Mouse (Mus musculus): ENCODE measurements around the gene Ints11.

DNA sequence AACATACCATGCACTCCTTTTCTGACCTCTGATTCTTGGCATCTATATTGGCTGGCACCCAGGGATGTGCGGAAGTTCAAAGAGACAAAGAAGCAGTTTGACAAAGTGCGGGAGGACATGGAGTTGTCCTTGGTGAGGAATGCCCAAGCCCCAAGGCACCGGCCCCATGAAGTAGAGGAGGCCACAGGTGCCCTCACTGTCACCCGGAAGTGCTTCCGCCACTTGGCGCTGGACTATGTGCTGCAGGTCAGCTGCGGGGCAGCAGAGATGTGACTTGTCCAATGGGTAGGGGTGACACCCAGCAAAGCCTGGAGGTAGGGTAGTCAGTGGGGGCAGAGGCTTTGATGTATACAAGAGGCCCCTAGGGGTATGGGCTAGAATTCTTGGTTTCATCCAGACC is 30.0 kb downstream of the Ints11 start:
- TF ChIP-seq EP300 (IDR thresholded peaks at IDR 0.05; ENCODE audit: low read depth) = no peak
- TF ChIP-seq CTCF (IDR thresholded peaks at IDR 0.05; ENCODE audit: low read depth) = no peak

Data from heart, postnatal 0 days (tissue).